Mouse (Mus musculus): ENCODE data around the gene Rgs17.
"Not testable (repeated sequence)": the region's sequence is repeated elsewhere in the genome, so short reads cannot be mapped to it uniquely, and the experiment has no call there.

Rgs17 gene

DNA sequence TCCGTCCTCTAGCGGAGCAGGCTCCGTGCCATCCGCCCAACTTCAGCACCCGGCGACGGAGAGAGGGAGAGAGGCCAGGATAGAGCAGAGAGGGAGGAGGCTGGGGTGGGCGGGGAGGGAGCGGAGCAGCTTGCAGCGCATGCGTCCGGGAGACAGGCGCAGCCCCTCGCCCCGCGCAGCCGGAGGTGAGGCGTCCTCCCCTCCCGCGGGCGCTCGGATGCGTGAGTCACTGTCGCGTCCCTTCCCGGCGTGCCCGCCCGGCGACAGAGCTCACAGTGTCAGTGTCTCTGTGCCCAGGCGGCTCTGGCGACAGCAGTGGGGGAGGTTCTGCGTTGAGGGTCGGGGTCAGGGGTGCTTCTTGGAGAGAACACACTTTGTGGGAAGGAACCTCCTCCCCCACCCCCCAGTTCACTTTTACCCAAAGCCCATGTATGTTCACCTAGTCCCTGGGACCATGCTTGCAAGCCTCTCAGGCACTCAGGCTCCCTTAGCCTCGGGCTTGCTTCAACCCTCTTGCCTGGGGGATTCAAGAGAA lies at the start of gene Rgs17:
TSS of gene Rgs17 (minus strand) at position 107 of the 535 bp plus-strand sequence.
- no peak for DNase-seq (ENCODE audit: low spot score)

GRCm38 (mm10) chr10:5967655-5968054 lies 45.5 kb upstream of the Rgs17 start:
- DNase-seq (ENCODE audit: low spot score) = no peak

GRCm38 (mm10) chr10:5953787-5954186 lies 31.6 kb upstream of the Rgs17 start:
- not testable (repeated sequence) for DNase-seq (ENCODE audit: low spot score)

DNA sequence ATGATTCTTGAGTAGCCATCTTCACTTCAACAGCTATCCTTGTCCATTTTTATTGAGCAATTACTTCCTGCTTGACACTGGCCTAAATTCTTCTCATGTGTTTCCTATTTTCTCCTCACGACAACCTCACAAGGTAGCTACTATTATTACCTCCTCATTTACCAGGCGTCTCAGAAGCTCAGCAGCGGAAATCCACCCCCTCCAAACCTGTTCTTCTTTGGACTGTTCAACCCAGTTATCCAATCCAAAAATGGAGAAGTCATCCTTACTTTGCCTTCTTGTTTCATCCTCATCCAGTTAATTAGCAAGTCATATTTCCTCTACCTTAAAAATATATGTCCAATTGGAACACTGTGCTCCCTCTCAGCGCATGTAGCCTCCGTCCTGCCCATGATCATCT lies 2.1 kb upstream of the Rgs17 start:
- DNase-seq (ENCODE audit: low spot score) = no peak

DNA sequence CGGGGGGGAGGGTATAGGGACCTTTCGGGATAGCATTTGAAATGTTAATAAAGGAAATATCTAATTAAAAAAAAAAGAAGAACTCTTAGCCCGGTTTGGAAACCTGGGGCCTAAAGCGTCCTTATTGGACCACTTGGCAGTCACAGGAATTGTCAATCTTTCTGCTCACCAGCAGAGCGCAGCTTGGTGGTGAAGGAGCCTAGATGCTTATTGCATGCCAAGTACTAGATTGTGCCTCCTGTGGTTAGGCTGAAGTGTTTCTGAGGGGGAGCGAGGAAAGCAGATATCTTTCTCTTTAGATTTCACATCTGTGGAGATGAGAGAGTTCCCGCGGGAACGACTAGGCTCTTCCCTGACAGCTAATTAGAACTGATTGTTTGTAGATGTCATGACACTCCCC lies 896 bp upstream of the Rgs17 start:
- no peak for DNase-seq (ENCODE audit: low spot score)

DNA sequence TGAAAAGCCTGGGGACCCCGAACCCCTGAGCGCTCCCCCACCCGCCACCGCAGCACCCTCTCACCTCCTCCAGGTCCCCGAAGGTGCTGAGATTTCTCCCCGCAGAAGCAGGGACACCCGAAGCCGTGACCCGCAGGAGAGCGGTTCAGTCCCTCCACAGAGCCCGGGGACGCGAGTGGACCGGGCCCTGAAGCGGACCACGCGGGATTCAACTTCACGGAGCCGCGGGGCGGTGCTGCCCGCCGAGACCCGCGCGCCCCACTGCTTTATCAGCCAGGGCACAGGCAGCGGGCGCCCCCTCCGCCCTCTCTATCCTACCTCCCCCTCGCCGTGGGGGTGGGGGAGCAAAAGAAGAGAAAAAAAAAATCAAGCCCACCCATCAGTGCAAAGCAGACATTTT lies 429 bp downstream of the Rgs17 start:
- no peak for DNase-seq (ENCODE audit: low spot score)

DNA sequence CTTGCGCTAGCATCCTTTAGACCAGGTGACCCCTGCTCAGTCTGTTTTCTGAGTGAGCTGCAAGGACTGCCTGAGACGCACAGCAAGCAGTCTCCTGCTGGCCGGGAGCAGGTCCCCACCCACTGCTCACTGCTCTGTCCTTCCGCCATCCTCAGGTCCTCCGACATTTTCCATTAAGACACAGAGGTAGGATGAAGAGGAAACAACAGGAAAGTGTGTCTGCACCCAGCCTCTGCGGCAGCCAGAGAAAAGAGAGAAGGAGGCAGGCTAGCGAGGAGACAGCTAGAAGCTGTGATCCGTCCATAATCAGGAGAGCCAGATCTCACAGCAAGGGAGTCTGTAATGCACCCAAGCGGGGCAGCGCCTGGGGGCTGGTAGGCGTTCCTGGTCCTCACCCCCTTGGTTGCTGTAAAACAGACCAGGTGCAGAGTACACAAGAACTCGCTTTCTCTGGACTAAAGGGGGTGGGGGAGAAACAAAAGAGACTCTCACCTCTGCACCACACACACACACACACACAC lies 1.1 kb downstream of the Rgs17 start:
- no peak for DNase-seq (ENCODE audit: low spot score)

DNA sequence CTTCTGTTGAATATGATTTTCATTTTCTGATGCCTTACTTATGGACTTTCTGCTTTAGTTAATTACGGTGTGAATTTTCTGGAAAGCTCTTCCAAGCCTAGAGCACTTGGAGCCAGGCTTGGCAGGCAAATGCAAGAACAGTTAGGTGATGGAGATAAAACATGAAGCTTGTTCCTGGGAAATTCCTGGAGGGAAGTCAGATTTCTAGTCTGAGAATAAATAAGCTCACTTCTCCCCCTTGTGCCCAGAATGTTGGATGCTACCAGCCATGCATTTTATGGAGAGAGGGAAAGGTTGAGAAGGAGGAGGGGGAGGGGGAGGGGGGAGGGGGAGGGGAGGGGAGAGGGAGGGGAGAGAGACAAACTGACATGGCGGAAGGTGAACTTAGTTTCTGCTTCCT lies 17.8 kb downstream of the Rgs17 start:
- DNase-seq (ENCODE audit: low spot score) = no peak

DNA sequence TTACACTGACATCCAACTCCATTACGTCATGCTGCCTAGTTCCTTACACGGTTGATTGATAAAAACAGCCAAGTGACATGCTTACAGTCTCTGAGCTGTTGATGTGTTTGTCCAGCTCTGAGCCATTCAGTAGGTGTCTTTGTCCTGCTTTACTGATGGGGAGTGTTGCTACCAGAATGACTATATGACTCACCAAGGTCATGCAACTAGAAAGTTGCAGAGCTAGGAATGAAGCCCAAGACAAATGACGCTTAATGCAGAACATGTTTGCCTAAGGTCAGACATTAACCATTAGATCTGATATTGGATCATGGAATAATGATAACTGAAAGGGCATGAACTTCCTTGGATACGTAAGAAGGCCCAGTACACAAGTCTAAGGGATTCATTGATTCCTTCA lies 20.4 kb downstream of the Rgs17 start:
- DNase-seq (ENCODE audit: low spot score) = no peak

DNA sequence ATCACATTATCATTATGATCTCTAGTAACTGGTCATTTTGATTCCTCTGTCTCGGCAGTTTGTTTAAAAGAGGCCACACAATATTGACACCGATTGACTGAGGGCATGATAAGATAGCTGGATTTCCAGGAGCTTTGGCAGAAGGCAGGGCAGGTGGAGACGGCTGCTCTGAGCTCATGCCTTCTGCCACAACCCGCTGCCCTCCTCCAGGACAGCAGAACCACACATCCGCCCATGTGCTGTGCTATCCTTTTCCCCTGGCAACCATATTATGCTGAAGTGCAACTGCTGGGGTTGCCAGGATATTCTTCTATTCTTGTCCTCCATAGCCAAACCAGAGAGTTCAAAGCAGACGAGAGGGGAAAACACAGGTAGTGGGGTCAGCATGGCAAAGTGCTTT lies 21.5 kb downstream of the Rgs17 start:
- DNase-seq (ENCODE audit: low spot score) = no peak

GRCm38 (mm10) chr10:5877106-5877505 lies 45.1 kb downstream of the Rgs17 start:
- no peak for DNase-seq (ENCODE audit: low spot score)

DNA sequence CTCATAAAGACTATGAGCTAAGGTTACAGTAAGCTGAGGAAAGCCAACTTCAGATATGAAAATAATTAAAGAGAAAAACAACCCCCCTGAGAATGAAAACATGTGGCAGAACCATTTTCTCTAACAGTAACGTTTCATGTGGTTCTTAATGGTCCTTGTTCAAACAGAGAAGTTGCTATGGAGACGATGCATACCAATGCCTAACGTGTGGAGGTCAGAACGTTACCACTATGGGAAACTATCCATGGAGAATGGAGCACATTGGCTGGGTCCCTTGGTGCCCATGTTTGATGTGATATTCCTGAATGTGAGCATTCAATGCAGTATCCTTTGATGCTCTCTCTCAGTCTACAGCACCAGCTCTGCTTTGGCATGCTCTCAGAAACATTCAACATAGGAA lies 51.1 kb downstream of the Rgs17 start:
- no peak for DNase-seq (ENCODE audit: low spot score)

DNA sequence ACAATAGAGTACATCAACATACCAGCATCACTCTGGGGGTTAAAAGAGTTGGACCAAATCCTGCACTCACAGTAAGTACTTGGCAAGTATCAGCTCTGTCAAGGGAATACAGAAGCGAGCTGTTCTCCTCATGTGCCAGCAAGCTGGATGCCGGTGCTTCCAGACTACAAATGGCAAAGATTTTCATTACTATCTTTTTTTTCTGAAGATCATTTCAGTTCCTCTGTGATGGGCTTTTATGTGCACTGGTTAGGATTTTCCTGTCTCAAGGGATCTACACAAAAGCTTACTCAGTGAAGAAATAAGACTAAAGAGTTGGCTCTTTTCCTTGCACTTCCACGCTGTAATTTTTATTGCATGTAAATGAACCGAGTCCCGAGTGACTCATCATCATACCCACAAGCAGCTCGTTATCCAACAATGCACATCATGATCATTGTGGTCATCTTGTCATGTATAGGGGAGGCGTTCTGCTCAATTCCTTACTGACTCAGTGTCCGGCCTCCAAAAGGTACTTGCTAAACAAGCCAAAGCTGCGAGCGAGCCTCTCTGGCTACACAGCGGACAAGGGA lies 54.1 kb downstream of the Rgs17 start:
- no peak for DNase-seq (ENCODE audit: low spot score)

- DNase-seq (ENCODE audit: low spot score) = no peak
Observed at GRCm38 (mm10) chr10:5865996-5866395, 56.2 kb downstream of the Rgs17 start.

DNA sequence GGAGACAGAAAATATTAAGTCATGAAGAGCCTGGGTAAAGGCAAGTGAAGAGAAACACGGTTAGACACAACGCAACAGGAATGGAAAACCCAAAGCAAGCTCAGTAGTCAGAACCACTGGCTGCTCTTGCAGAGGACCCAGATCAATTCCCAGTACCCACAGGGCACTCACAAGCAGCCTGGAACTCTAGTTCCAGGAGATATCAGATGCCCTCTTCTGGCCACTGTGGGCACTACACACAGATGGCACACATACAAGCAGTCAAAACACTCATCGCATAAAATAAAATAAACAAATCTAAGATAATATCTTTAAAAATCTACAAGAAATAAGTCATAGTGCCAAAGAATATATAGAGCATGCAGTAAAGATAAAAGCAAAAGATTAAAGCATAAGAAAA lies 59.5 kb downstream of the Rgs17 start:
- no peak for DNase-seq (ENCODE audit: low spot score)

- DNase-seq (ENCODE audit: low spot score) = no peak
Observed at GRCm38 (mm10) chr10:5860849-5861248, 61.4 kb downstream of the Rgs17 start.

- DNase-seq (ENCODE audit: low spot score) = no peak
Observed at GRCm38 (mm10) chr10:5859729-5860128, 62.5 kb downstream of the Rgs17 start.

DNA sequence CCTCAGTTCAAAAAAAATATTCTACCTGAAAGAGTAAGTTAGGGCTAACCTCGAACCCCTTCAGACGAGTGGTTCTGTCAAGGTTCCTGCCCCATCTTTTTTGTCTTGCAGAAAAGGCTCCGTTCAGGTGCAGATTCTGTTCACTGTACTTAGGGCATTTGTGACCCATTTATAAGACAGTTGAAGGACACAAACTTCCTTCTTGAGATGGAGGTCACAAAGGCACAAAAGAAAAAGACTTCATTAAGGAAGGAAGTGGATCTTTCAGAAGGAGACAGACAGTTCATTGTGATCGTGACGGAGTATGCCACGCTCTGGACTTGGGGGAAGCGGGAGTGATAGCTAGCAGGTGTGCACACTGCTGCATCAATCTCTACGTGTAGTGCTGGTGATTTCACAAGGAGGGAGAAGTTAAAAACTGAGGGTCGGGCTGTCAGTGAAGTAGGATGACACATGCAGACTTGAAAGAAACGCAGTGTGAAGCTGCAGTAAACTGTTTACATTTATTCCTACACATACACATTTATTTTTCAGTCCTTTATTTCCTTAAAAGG lies 64.1 kb downstream of the Rgs17 start:
- DNase-seq (ENCODE audit: low spot score) = no peak

GRCm38 (mm10) chr10:5853290-5853868 lies 68.8 kb downstream of the Rgs17 start:
- no peak for DNase-seq (ENCODE audit: low spot score)

- no peak for DNase-seq (ENCODE audit: low spot score)
Observed at GRCm38 (mm10) chr10:5846939-5847338, 75.3 kb downstream of the Rgs17 start.

- DNase-seq (ENCODE audit: low spot score) = peak; percentile 50
Observed at GRCm38 (mm10) chr10:5841369-5841768, 80.8 kb downstream of the Rgs17 start.

GRCm38 (mm10) chr10:5826336-5827025 lies 95.7 kb downstream of the Rgs17 start:
- no peak for DNase-seq (ENCODE audit: low spot score)

DNA sequence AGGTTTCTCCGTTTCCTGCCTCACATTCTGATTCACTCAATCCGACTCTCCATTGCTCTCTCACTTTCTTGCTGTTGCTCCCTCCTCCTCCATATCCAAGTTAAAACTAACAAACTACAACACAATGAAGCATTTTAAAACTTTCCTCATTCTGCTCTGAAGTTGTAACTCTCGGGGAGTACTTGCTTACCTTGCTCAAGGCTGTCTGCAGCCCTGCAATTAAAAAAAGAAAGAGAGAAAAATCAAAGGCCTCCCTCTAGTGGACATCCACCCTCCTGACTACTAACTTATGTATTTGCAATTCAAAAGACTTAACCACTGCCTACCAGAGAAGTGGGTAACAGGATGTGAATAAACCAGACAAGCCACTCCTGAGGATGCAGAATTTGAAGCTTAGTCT lies 97.4 kb downstream of the Rgs17 start:
- DNase-seq (ENCODE audit: low spot score) = peak; percentile 78

All from T-cell, adult 2 months (primary cell).